9 mouse cellular contexts compared by ENCODE assay signal in the genomic region with DNA sequence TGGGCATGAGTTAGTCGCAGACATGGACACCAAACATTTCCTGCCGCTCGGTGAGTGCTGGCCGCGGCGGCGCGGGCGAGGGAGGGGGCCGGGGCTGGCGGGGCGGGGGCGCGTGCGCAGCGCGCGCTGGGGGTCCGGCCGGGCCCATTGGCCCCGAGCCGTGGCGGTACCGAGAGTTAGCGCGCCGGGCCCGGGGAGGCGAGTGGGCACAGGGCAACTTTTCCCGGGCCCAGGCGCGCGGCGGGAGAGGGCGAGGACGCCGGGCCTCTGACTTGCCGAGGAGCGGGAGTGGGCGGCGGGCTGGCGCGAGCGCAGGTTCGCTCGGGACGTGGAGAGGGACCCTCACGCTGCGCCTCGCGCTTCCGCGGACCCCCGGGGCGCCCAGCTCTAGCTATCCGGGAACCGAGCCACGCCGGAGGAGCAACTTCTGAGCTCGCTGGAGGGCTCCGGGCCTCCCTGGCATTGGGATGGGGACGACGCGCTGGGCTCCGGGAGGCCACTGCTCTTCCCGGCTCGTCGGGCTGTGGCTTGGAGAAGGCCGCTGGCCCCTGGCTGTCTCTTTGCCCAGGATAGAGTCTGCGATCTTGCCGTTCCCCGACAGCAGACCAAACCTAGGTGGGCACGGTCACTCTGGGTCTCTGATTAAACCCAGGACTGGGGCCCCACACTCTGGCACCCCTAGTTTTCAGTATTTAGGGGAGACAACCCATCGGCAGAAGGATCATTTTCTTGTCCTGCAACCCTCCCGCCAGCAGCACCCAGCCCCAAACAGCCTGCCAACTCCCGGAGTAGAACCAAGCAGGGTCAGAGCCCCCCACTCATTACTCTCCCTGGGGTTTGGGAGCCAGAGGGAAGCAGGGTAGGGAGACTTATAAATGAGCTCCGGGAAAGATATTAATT. TPM values are rescaled to one million over a fixed set of nuclear protein-coding genes. Genes with fewer than 3 reads are reported as not detected.
DNase-seq lines count a peak whose midpoint lies in the region; ATAC-seq lines count a peak whose summit lies in the region.
"Had no signal": no experiment of that assay in that cellular context is flagged by ENCODE, and none has a peak within 500 bp of the region (broad histone marks: within the 10 kb centered on the region; RNA-seq: fewer than 3 reads in every experiment).

No protein-coding gene starts in this region.

- H3K4me2 ChIP-seq in heart, embryonic 16.5 days (ENCODE audit: low read depth, low read length): peak overlapping the region; percentile 73
- peak overlapping the region; percentile 89 for H3K4me2 ChIP-seq in midbrain, embryonic 12.5 days (replicated peaks)

- peak; percentile 33 for DNase-seq in kidney, adult 11 months
- no peak for DNase-seq in kidney, postnatal 14 days
- DNase-seq in T-cell, adult 2 months (ENCODE audit: low spot score): peak; percentile 13
- DNase-seq in embryonic facial prominence, embryonic 10.5 days (ENCODE audit: low spot score): peak; percentile 72
- DNase-seq in kidney, postnatal 4 days: peak; percentile 66 to 79
- DNase-seq in thymus, postnatal 36 days: peak; percentile 22 to 47

- peaks cover 63% of the 10 kb centered on the region for H3K4me1 ChIP-seq in embryonic facial prominence, embryonic 10.5 days
- H3K4me1 ChIP-seq in heart, embryonic 16.5 days (ENCODE audit: control insufficient read depth, insufficient read depth, low read length): peaks cover 45% of the 10 kb centered on the region
- H3K4me1 ChIP-seq in midbrain, embryonic 12.5 days: peaks cover 50% of the 10 kb centered on the region

- peak overlapping the region; percentile 96 for H3K27ac ChIP-seq in embryonic facial prominence, embryonic 10.5 days (replicated peaks)
- peak overlapping the region; percentile 97 for H3K27ac ChIP-seq in heart, embryonic 16.5 days (ENCODE audit: low read length)
- peak overlapping the region; percentile 88 for H3K27ac ChIP-seq in midbrain, embryonic 12.5 days (replicated peaks)

- peak overlapping the region; percentile 89 for H3K4me3 ChIP-seq in embryonic facial prominence, embryonic 10.5 days
- peak overlapping the region; percentile 66 for H3K4me3 ChIP-seq in heart, embryonic 16.5 days (ENCODE audit: low read length)
- H3K4me3 ChIP-seq in midbrain, embryonic 12.5 days: peak overlapping the region; percentile 92

- under 1% methylated on average over 77 of the region's 77 CpGs for WGBS in embryonic facial prominence, embryonic 10.5 days
- 1% methylated on average over 60 of the region's 77 CpGs for WGBS in heart, embryonic 16.5 days
- WGBS in midbrain, embryonic 12.5 days: under 1% methylated on average over 75 of the region's 77 CpGs

- H3K27me3 ChIP-seq in embryonic facial prominence, embryonic 10.5 days (replicated peaks; ENCODE audit: low read depth, poor library complexity, severe bottlenecking): peaks cover 32% of the 10 kb centered on the region
- no peaks in the 10 kb centered on the region for H3K27me3 ChIP-seq in heart, embryonic 16.5 days (ENCODE audit: control insufficient read depth, insufficient read depth, low read length)
- H3K27me3 ChIP-seq in midbrain, embryonic 12.5 days: peaks cover 41% of the 10 kb centered on the region; the same call in 1 of the 2 replicates

- no peak for ATAC-seq in heart, embryonic 16.5 days (replicated peaks; ENCODE audit: extremely low read depth, insufficient read depth, low FRiP score)
- peak; percentile 38; the same call in 1 of the 2 replicates for ATAC-seq in midbrain, embryonic 12.5 days (ENCODE audit: low FRiP score, low read depth)

- H3K9me3 ChIP-seq in embryonic facial prominence, embryonic 10.5 days: no peaks in the 10 kb centered on the region
- H3K9me3 ChIP-seq in heart, embryonic 16.5 days (replicated peaks; ENCODE audit: control insufficient read depth, low read length): no peaks in the 10 kb centered on the region
- no peaks in the 10 kb centered on the region for H3K9me3 ChIP-seq in midbrain, embryonic 12.5 days

- no peaks in the 10 kb centered on the region for H3K36me3 ChIP-seq in embryonic facial prominence, embryonic 10.5 days (replicated peaks)
- no peaks in the 10 kb centered on the region for H3K36me3 ChIP-seq in heart, embryonic 16.5 days (ENCODE audit: control insufficient read depth, insufficient read depth)
- no peaks in the 10 kb centered on the region for H3K36me3 ChIP-seq in midbrain, embryonic 12.5 days
- H3K36me3 ChIP-seq: G1E had no signal

- peak overlapping the region; percentile 94 for H3K9ac ChIP-seq in heart, embryonic 16.5 days (ENCODE audit: low read length)
- H3K9ac ChIP-seq in midbrain, embryonic 12.5 days (replicated peaks): peak overlapping the region; percentile 88

RNA-seq across cellular contexts. Expression of gene Rxra, which starts 1.4 kb away (rescaled TPM):
- 8.8 and 9.3 TPM in 2 replicates for polyA plus RNA-seq in embryonic facial prominence, embryonic 10.5 days (2016; fragmentation: Nextera tagmentation; extraction: Ambion mirVana)
- 6.6 and 8.4 TPM in 2 replicates for polyA plus RNA-seq in heart, embryonic 16.5 days (2015; fragmentation: Nextera tagmentation; extraction: Ambion mirVana)
- 8.3 and 9.5 TPM in 2 replicates for polyA plus RNA-seq in midbrain, embryonic 12.5 days (2016; fragmentation: Nextera tagmentation; extraction: Ambion mirVana)
- polyA plus RNA-seq: G1E had no signal
